Mouse (Mus musculus): ENCODE results near the gene Pknox2.

DNA sequence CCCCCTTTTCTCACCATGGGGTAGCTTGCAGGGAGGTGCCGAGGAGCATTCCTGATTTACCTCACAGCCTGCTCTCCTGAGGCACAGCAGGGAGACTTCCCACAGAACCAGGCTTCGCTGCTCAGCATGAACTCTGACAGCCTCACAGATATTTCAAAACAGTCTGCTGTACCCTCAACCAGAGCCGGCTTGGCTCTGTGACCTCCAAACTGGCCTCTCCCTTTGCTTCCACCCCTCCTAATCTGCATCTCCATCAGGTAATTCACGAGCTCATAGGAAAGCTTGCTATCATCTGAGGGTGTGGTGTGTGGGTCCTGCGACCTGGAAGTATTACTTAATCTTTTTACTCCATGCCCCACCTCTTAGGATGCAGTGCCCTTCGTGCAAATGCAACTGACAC is 142.5 kb downstream of the Pknox2 start:
- TF ChIP-seq CTCF (IDR thresholded peaks at IDR 0.05; ENCODE audit: control insufficient read depth, insufficient read depth, insufficient replicate concordance, low read depth, low read length), result no peak
- TF ChIP-seq POLR2A (IDR thresholded peaks at IDR 0.05; ENCODE audit: control insufficient read depth, low read depth, low read length), result no peak
